Mouse (Mus musculus) liver, adult 2 months (tissue): ENCODE measurements around the gene Myo19.

ENCODE experiments used
- CTCF ChIP-seq: fragments of 200-500 bp; IDR thresholded peaks from 2 replicates; pipeline ENCODE4 v1.5.1; 2011; ENCODE audit warnings: low read depth, low read length, control low read depth
- POLR2A ChIP-seq: fragments of 200-500 bp; IDR thresholded peaks from 2 replicates; pipeline ENCODE4 v1.6.1; 2011; ENCODE audit warnings: low read length, control low read depth; ENCODE audit not compliant: insufficient read depth; ENCODE audit errors: extremely low read depth

- TF ChIP-seq CTCF (no peak), POLR2A (no peak)
Observed at GRCm38 (mm10) chr11:84914673-84915072, 34.7 kb downstream of the Myo19 start.
